Mouse (Mus musculus): ENCODE results near the gene Zfp213. TPM values are rescaled to one million over a fixed set of nuclear protein-coding genes. Genes with fewer than 3 reads are reported as not detected.
A peak's percentile ranks its signal among the peaks of the same experiment; 100 is the strongest.
"Not testable (repeated sequence)": the region's sequence is repeated elsewhere in the genome, so short reads cannot be mapped to it uniquely, and the experiment has no call there.

Gene Zfp213
- polyA plus RNA-seq, 1 experiment from 2014 or later = 22.5 TPM

GRCm38 (mm10) chr17:23542835-23543234, 21.2 kb downstream of the Zfp213 start:
- H3K27ac ChIP-seq = no peak overlapping the region; the same call in 1 of the 2 replicates
- H3K4me2 ChIP-seq = peak overlapping the region; percentile 14; the same call in 1 of the 2 replicates
- WGBS = 25% methylated on average over 4 of the region's 4 CpGs
- peaks cover 48% of the 10 kb centered on the region for H3K27me3 ChIP-seq
- peaks cover 28% of the 10 kb centered on the region for H3K4me1 ChIP-seq
- H3K36me3 ChIP-seq = no peaks in the 10 kb centered on the region
- no peak overlapping the region for H3K4me3 ChIP-seq
- H3K9me3 ChIP-seq = no peaks in the 10 kb centered on the region
- ATAC-seq (ENCODE audit: insufficient number of reproducible peaks, insufficient read depth, low FRiP score, low TSS enrichment, low read depth) = no peak
- 0 out of 2 replicates have a peak overlapping the region, but pooled peaks have one; percentile 21 for H3K9ac ChIP-seq

- Histone ChIP-seq H3K4me1 (peaks cover 32% of the 10 kb centered on the region), H3K4me2 (peak overlapping the region; percentile 46), H3K9ac (0 out of 2 replicates have a peak overlapping the region, but pooled peaks have one; percentile 44), H3K9me3 (no peaks in the 10 kb centered on the region), H3K4me3 (peak overlapping the region; percentile 20), H3K36me3 (no peaks in the 10 kb centered on the region), H3K27me3 (peaks cover 55% of the 10 kb centered on the region), H3K27ac (no peak overlapping the region)
- ATAC-seq (ENCODE audit: insufficient number of reproducible peaks, insufficient read depth, low FRiP score, low TSS enrichment, low read depth) = no peak
- WGBS = 12% methylated on average over 12 of the region's 12 CpGs
Measured at GRCm38 (mm10) chr17:23542004-23542720, 21.9 kb downstream of the Zfp213 start.

- Histone ChIP-seq H3K36me3 (no peaks in the 10 kb centered on the region), H3K27ac (no peak overlapping the region), H3K4me3 (peak overlapping the region; percentile 29), H3K27me3 (peaks cover 60% of the 10 kb centered on the region), H3K4me2 (peak overlapping the region; percentile 37), H3K9ac (no peak overlapping the region), H3K4me1 (peaks cover 32% of the 10 kb centered on the region), H3K9me3 (no peaks in the 10 kb centered on the region)
- WGBS = 12% methylated on average over 31 of the region's 31 CpGs
- peak; percentile 24; the same call in 1 of the 2 replicates for ATAC-seq (ENCODE audit: insufficient number of reproducible peaks, insufficient read depth, low FRiP score, low TSS enrichment, low read depth)
Measured at GRCm38 (mm10) chr17:23540605-23541475, 23.2 kb downstream of the Zfp213 start.

GRCm38 (mm10) chr17:23540106-23540505, 23.9 kb downstream of the Zfp213 start:
- no peaks in the 10 kb centered on the region for H3K9me3 ChIP-seq
- no peak for ATAC-seq (ENCODE audit: insufficient number of reproducible peaks, insufficient read depth, low FRiP score, low TSS enrichment, low read depth)
- 38% methylated on average over 3 of the region's 3 CpGs for WGBS
- H3K27ac ChIP-seq = no peak overlapping the region
- H3K9ac ChIP-seq = no peak overlapping the region
- H3K27me3 ChIP-seq = peaks cover 61% of the 10 kb centered on the region
- peak overlapping the region; percentile 29 for H3K4me3 ChIP-seq
- no peaks in the 10 kb centered on the region for H3K36me3 ChIP-seq
- H3K4me1 ChIP-seq = peaks cover 32% of the 10 kb centered on the region
- H3K4me2 ChIP-seq = peak overlapping the region; percentile 37; the same call in 1 of the 2 replicates

- no peak for ATAC-seq (ENCODE audit: insufficient number of reproducible peaks, insufficient read depth, low FRiP score, low TSS enrichment, low read depth)
- WGBS = 87% methylated on average over 5 of the region's 5 CpGs
- H3K27me3 ChIP-seq = peaks cover 66% of the 10 kb centered on the region
Measured at GRCm38 (mm10) chr17:23539608-23540007, 24.4 kb downstream of the Zfp213 start.

GRCm38 (mm10) chr17:23538299-23539015, 25.6 kb downstream of the Zfp213 start:
- H3K9ac ChIP-seq = peak overlapping the region; percentile 46
- H3K4me3 ChIP-seq = peak overlapping the region; percentile 39
- no peak overlapping the region for H3K27ac ChIP-seq
- ATAC-seq (ENCODE audit: insufficient number of reproducible peaks, insufficient read depth, low FRiP score, low TSS enrichment, low read depth) = no peak
- no peaks in the 10 kb centered on the region for H3K9me3 ChIP-seq
- peak overlapping the region; percentile 59 for H3K4me2 ChIP-seq
- peaks cover 32% of the 10 kb centered on the region for H3K4me1 ChIP-seq
- WGBS = 7% methylated on average over 21 of the region's 21 CpGs
- H3K36me3 ChIP-seq = no peaks in the 10 kb centered on the region
- peaks cover 74% of the 10 kb centered on the region for H3K27me3 ChIP-seq

More at GRCm38 (mm10) chr17:23539608-23540007, 24.4 kb downstream of the Zfp213 start:
- Histone ChIP-seq H3K9ac (no peak overlapping the region), H3K4me2 (no peak overlapping the region), H3K36me3 (no peaks in the 10 kb centered on the region), H3K4me1 (peaks cover 32% of the 10 kb centered on the region), H3K27ac (no peak overlapping the region), H3K9me3 (no peaks in the 10 kb centered on the region), H3K4me3 (no peak overlapping the region)

- peaks cover 24% of the 10 kb centered on the region for H3K4me1 ChIP-seq
- no peaks in the 10 kb centered on the region for H3K36me3 ChIP-seq
- peak overlapping the region; percentile 46 for H3K9ac ChIP-seq
- 4% methylated on average over 27 of the region's 27 CpGs for WGBS
- no peaks in the 10 kb centered on the region for H3K9me3 ChIP-seq
- peaks cover 72% of the 10 kb centered on the region for H3K27me3 ChIP-seq
- peak overlapping the region; percentile 59 for H3K4me2 ChIP-seq
- H3K27ac ChIP-seq = no peak overlapping the region
- ATAC-seq (ENCODE audit: insufficient number of reproducible peaks, insufficient read depth, low FRiP score, low TSS enrichment, low read depth) = no peak
- peak overlapping the region; percentile 39 for H3K4me3 ChIP-seq
Measured at GRCm38 (mm10) chr17:23537554-23538255, 26.3 kb downstream of the Zfp213 start.

- peak overlapping the region; percentile 28 for H3K4me2 ChIP-seq
- under 1% methylated on average over 17 of the region's 29 CpGs for WGBS
- H3K4me3 ChIP-seq = 0 out of 2 replicates have a peak overlapping the region, but pooled peaks have one; percentile 12
- peaks cover 53% of the 10 kb centered on the region for H3K27me3 ChIP-seq
- H3K9me3 ChIP-seq; H3K36me3 ChIP-seq; H3K27ac ChIP-seq; ATAC-seq (ENCODE audit: insufficient number of reproducible peaks, insufficient read depth, low FRiP score, low TSS enrichment, low read depth); H3K9ac ChIP-seq: not testable (repeated sequence)
- peaks cover 13% of the 10 kb centered on the region for H3K4me1 ChIP-seq
Measured at GRCm38 (mm10) chr17:23535046-23535788, 28.8 kb downstream of the Zfp213 start.

- not testable (repeated sequence) for ATAC-seq (ENCODE audit: insufficient number of reproducible peaks, insufficient read depth, low FRiP score, low TSS enrichment, low read depth); H3K4me3 ChIP-seq; H3K9me3 ChIP-seq; H3K4me2 ChIP-seq; H3K27ac ChIP-seq; H3K36me3 ChIP-seq; H3K9ac ChIP-seq
- WGBS = 6% methylated on average over 11 of the region's 23 CpGs
- H3K27me3 ChIP-seq = peaks cover 40% of the 10 kb centered on the region
- H3K4me1 ChIP-seq = peaks cover 13% of the 10 kb centered on the region
Measured at GRCm38 (mm10) chr17:23533591-23534490, 30.2 kb downstream of the Zfp213 start.
